Mouse (Mus musculus): ENCODE data around the gene Gse1.
A peak's percentile ranks its signal among the peaks of the same experiment; 100 is the strongest.

Gse1 gene

DNA sequence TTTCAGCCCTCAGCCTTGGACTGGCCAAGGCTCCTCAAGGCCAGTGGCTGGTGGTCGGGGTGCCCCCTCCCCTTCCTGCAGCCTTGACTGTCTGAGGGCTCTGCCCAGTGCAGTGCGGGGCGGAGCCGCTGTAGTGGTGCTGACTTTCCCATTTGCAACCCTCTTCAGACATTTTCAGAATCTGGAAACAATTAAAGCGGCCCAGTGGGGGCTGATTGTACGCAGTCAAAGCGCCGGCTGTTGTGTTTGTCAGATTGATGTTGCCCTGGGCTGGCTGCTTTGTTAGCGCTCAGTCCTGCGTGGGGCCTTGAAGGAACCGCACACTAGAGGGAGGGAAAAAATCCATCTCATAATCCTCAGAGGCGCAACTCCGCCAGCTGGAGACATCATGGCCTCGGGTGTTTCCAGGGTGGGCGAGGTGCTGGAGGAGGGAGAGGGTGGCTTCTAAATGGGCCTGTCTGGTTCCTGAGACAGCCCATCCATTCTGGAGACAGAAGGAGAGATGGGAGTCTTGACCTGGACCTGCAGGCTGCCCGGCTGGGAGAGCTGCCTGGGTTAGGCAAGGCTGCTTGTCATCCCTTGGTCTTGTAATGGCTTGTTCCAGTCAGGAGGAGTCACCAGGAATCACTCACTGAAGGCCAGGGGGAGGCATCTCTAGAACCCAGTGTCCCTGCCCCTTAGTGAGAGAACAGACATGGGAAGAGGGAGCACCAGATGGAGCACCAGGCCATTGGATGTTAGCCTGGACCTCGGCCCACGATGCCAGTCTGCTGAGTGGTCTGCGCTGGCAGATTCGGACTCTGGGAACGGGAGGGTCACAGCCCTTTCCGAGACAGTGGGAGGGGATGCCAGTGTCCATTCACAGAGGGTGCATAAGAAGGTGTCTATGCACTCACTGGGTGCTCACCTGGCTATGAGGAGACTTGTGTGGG, 70.6 kb downstream of the Gse1 start:
- DNase-seq (ENCODE audit: low read depth, low spot score): no peak

DNA sequence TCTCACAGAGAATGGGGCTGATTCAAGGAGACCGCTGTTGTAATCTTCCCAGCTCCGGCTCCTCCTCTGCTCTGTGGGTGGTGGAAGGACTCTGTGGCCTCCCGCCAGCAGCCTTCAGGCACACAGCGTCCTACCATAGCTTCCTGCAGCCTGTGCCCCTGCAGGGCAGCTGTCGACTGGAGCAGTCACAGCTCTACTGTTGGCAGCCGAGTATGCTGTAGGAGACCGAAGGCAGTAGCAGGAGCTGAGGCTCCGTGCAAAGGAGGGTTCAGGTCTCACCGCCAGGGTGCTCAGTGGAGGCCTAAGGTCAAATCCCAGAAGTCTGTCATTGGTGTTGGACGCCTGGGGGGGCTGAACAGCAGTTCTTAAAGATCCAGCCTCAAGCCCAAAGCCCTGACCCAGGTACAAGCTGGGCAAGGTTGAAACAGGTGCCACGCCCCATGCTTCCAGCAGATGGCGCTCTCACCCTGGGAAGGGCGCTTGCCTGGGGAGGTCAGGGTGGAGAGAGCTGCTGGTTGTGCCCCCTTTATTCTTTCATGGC, 72.4 kb downstream of the Gse1 start:
- DNase-seq (ENCODE audit: low read depth, low spot score): no peak

- DNase-seq (ENCODE audit: low read depth, low spot score): no peak
Measured at GRCm38 (mm10) chr8:120302941-120303675, 74.9 kb downstream of the Gse1 start.

GRCm38 (mm10) chr8:120304097-120304496, 75.8 kb downstream of the Gse1 start:
- DNase-seq (ENCODE audit: low read depth, low spot score): no peak

- no peak for DNase-seq (ENCODE audit: low read depth, low spot score)
Measured at GRCm38 (mm10) chr8:120305800-120306385, 77.6 kb downstream of the Gse1 start.

- no peak for DNase-seq (ENCODE audit: low read depth, low spot score)
Measured at GRCm38 (mm10) chr8:120307103-120307502, 78.8 kb downstream of the Gse1 start.

DNA sequence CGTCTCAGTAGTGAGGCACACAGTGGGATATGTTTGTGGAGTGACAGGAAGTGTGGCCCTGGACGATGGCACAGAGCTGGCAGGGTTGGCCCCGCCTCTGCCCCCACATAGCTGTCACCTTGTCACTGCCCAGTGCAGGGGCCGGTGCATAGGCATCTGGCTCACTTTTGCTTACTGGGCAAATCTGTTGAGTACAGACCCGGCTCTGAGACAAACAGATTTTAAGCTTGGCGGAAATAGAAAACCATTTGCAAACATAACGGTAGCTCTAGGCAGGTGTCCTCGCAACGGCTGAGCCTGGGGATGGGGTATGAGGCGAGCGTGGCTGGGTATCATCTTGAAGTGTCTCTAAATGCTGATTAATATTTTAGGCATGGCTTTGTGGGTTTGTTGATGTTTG, 79.3 kb downstream of the Gse1 start:
- no peak for DNase-seq (ENCODE audit: low read depth, low spot score)

- no peak for DNase-seq (ENCODE audit: low read depth, low spot score)
Measured at GRCm38 (mm10) chr8:120308131-120308530, 79.9 kb downstream of the Gse1 start.

GRCm38 (mm10) chr8:120308553-120308952, 80.3 kb downstream of the Gse1 start:
- no peak for DNase-seq (ENCODE audit: low read depth, low spot score)

DNA sequence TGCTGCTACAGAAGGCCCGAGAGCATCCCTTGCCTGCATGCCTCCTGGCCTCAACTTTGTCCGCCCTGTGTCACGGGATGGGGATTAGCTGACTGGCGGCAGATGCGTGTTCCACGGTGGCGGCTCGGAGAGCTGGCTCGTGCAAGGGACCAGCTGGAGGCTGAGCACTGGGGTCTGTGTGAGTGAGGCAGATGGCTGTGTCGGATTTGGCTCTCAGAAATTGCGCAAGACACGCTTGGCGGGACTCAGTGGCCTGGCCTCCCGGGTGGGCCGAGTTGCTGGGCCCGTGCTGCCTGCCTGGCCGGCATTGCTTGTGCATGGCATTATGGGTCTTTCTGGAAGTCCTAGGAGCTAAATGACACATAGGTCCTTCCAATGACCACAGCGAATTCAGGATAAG, 81.1 kb downstream of the Gse1 start:
- no peak for DNase-seq (ENCODE audit: low read depth, low spot score)

DNA sequence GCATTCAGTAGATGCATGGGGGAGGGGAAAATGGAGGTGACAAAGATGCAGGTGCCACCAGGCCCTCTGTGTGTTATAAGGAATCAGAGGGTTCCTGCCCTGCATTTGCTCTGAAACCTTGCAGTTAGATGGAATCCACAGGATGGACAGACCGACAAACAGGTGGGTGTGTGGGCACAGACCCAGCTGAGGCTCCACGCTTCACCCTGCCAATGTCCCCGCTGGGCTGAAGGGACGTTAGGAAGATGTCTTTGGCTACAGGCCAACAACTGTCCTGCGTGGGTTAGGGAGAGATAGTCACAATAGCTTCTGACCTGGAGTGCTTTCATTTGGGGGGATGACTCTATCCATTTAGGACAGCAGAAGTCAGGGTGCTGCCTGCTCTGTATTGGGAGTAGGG, 81.8 kb downstream of the Gse1 start:
- DNase-seq (ENCODE audit: low read depth, low spot score): no peak

- no peak for DNase-seq (ENCODE audit: low read depth, low spot score)
Measured at GRCm38 (mm10) chr8:120312452-120312851, 84.2 kb downstream of the Gse1 start.

GRCm38 (mm10) chr8:120313674-120314073, 85.4 kb downstream of the Gse1 start:
- DNase-seq (ENCODE audit: low read depth, low spot score): no peak

DNA sequence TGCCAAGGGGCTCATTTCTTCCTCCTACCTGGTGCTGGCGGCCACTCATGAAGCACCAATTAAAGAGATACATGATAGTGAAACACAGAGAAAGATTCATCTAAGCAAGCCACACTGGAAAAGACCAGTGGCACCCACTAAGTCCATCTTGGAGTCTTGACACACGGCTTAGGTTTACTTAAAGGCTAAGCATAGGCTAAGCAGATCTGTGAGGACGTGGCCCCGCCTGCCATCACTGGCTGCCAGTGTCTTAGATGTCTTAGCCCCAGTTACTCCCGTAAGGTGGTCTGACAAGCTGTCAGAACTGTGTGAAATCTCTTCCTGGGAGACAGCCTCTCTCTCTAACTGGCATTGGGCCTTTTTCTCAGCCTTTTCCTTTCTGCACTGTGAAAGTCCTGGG, 86.7 kb downstream of the Gse1 start:
- no peak for DNase-seq (ENCODE audit: low read depth, low spot score)

GRCm38 (mm10) chr8:120315644-120316043, 87.4 kb downstream of the Gse1 start:
- no peak for DNase-seq (ENCODE audit: low read depth, low spot score)

- no peak for DNase-seq (ENCODE audit: low read depth, low spot score)
Measured at GRCm38 (mm10) chr8:120316707-120317106, 88.5 kb downstream of the Gse1 start.

DNA sequence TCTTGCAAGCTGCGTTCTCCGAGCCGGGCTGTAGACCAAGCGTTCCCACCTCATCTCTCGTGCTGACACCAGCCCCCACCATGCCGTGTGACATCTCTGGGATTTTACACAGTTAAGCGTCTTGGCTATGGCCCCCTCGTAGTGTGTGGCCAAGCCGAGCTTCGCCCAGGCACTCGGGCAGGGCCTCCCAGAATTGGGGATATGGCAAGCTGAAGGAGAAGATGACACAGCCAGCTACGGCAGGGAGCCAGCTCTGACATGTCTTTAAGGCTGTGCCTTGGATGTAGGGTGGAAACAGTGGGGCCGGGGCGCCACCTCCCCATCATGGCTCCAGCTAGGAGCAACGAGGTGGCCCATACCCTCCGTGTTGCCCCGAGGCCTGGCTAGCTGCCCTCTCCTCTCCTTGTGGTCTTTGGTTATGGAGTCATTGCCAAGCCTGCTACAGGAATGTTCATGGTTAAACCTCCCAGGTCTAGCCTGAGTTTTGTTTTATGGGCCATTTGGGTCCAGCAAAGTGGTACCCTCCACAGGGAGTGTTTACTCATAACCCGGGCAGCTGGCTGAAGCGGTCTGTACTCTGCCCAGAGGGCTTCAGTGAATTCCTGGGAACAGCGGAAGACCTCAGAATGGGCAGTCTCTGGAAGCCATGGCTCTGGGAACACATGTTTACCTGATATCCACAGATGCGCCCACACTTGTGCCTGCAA, 89.0 kb downstream of the Gse1 start:
- DNase-seq (ENCODE audit: low read depth, low spot score): no peak

GRCm38 (mm10) chr8:120318476-120318991, 90.3 kb downstream of the Gse1 start:
- DNase-seq (ENCODE audit: low read depth, low spot score): no peak

DNA sequence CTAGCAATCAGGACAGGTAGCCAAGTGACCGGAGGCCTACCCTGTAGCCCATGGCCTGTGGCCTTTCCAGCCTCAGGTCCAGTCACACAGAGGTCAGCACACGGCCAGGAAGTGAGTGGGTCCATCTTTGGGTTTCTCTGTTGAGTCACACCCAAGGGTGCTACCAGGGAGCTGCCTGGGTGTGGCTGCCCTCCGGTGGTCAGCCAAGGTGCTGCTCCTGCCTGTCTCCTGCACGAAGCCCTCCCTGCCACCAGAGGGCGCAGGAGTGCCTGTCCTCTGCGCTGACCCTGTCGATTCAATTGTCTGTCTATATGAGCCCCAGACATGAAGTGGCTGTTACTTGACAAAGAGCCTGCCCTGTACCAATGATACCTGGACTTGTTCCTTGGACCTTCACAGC, 91.2 kb downstream of the Gse1 start:
- DNase-seq (ENCODE audit: low read depth, low spot score): peak; percentile 74

DNA sequence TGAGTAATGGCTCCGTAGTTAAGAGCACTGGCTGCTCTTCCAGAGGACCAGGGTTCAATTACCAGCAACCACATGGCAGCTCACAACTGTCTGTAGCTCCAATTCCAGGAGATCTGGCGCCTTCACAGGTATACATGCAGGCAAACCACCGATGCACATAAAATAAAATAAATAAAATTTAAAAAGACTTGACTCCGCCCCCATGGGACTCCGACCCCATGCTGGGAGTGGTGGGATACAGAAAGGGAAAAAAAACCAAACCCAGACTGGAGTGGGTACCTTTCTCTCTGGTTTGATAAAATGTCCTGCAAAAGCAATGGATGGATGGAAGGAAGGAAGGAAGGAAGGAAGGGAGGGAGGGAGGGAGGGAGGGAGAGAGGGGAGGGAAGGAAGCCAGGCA, 91.9 kb downstream of the Gse1 start:
- no peak for DNase-seq (ENCODE audit: low read depth, low spot score)

DNA sequence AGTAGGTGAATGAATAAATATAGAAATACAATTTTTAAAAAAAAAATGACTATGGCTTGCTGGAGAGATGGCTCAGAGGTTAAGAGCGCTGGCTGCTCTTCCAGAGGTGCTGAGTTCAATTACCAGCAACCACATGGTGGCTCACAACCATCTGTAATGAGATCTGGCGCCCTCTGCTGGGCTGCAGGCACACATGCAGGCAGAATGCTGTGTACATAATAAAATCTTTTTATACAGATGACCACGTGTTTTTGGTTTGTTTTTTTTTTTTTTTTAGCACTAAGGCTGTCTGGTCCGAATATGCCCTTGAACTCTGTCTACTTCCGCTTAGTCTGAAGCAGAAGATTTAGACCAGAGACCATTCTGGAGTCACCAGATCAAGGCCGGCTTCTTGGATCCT, 93.5 kb downstream of the Gse1 start:
- DNase-seq (ENCODE audit: low read depth, low spot score): no peak

Data from c-Kit-negative CD71-positive TER-119-positive erythroid progenitor cells, embryonic 14.5 days (primary cell).